Mouse (Mus musculus) embryonic fibroblast, embryonic 13.5 days (primary cell): Measurements from ENCODE around the gene Rhoa. TPM values are rescaled to one million over a fixed set of nuclear protein-coding genes. Genes with fewer than 3 reads are reported as not detected.

Experiments
- H3K27ac ChIP-seq: 2 replicates; pipeline ENCODE4 v1.5.1; 2012; ENCODE audit warnings: low read length, control low read depth, inconsistent platforms; ENCODE audit not compliant: insufficient read depth
- H3K4me1 ChIP-seq: 2 replicates; pipeline ENCODE4 v1.6.1; 2011; ENCODE audit warnings: low read length; ENCODE audit not compliant: control insufficient read depth, insufficient read depth
- H3K4me3 ChIP-seq: 2 replicates; pipeline ENCODE4 v1.5.1; 2011; ENCODE audit warnings: mild to moderate bottlenecking, control low read depth, low read length; ENCODE audit not compliant: insufficient read depth
- CTCF ChIP-seq: IDR thresholded peaks from 2 replicates; pipeline ENCODE4 v1.5.1; 2011; ENCODE audit warnings: mild to moderate bottlenecking, control low read depth, low read length, moderate library complexity, borderline replicate concordance; ENCODE audit not compliant: insufficient read depth
- POLR2A ChIP-seq: IDR thresholded peaks from 2 replicates; pipeline ENCODE4 v1.6.1; 2011; ENCODE audit warnings: low read depth, mild to moderate bottlenecking, control low read depth, low read length, moderate library complexity
- polyA plus RNA-seq: library from polyadenylated mRNA; stranded (reverse); fragments of >200 nt; gene quantifications from 2 replicates; pipeline ENCODE4 v1.2.4, GENCODE M21; 2011; ENCODE audit warnings: low read depth; ENCODE audit not compliant: missing spikeins, insufficient read length

The Rhoa gene
- polyA plus RNA-seq, 1 experiment, result 575 TPM

GRCm38 (mm10) chr9:108289347-108289746 is 16.6 kb upstream of the Rhoa start:
- H3K4me1 ChIP-seq, result peaks cover 3% of the 10 kb centered on the region
- no peak overlapping the region for H3K4me3 ChIP-seq
- no peak for TF ChIP-seq POLR2A
- no peak for TF ChIP-seq CTCF
- no peak overlapping the region for H3K27ac ChIP-seq

- TF ChIP-seq CTCF (no peak), POLR2A (peak; percentile 61; the same call in 1 of the 2 replicates)
- peak within 1 kb of the TSS; percentile 67 for H3K4me3 ChIP-seq
- peak within 1 kb of the TSS; percentile 63 for H3K27ac ChIP-seq
- H3K4me1 ChIP-seq, result peaks cover 3% of the 10 kb centered on the region
Observed at GRCm38 (mm10) chr9:108290016-108290750, 15.7 kb upstream of the Rhoa start, which contains the start of gene Nicn1. Gene Nicn1, plus strand, starts transcription at chr9:108290429.

GRCm38 (mm10) chr9:108290773-108291172 is 15.2 kb upstream of the Rhoa start:
- peak overlapping the region; percentile 67 for H3K4me3 ChIP-seq
- peaks cover 3% of the 10 kb centered on the region for H3K4me1 ChIP-seq
- H3K27ac ChIP-seq, result no peak overlapping the region
- 0 out of 2 replicates have a peak, but pooled peaks have one; percentile 11 for TF ChIP-seq POLR2A
- no peak for TF ChIP-seq CTCF

GRCm38 (mm10) chr9:108296453-108297355 is 9.2 kb upstream of the Rhoa start, which contains the start of gene Amt:
Gene Amt, plus strand, starts transcription at chr9:108296853.
- Histone ChIP-seq H3K27ac (no peak within 1 kb of the TSS), H3K4me1 (no peaks in the 10 kb centered on the region), H3K4me3 (no peak within 1 kb of the TSS)
- TF ChIP-seq POLR2A, result no peak
- no peak for TF ChIP-seq CTCF

- Histone ChIP-seq H3K27ac (no peak overlapping the region), H3K4me3 (no peak overlapping the region), H3K4me1 (no peaks in the 10 kb centered on the region)
- TF ChIP-seq POLR2A, result peak; percentile 40; the same call in 1 of the 2 replicates
- TF ChIP-seq CTCF, result no peak
Observed at GRCm38 (mm10) chr9:108301853-108302252, 4.1 kb upstream of the Rhoa start.

GRCm38 (mm10) chr9:108304716-108305115 is 1.2 kb upstream of the Rhoa start:
- Histone ChIP-seq H3K27ac (no peak overlapping the region), H3K4me1 (no peaks in the 10 kb centered on the region), H3K4me3 (peak overlapping the region; percentile 67)
- TF ChIP-seq POLR2A (no peak), CTCF (no peak)

GRCm38 (mm10) chr9:108305170-108305569 is 759 bp upstream of the Rhoa start:
- H3K4me1 ChIP-seq, result no peaks in the 10 kb centered on the region
- TF ChIP-seq CTCF (no peak), POLR2A (peak; percentile 58)

GRCm38 (mm10) chr9:108306571-108306980 is 647 bp downstream of the Rhoa start:
- Histone ChIP-seq H3K4me1 (peaks cover 2% of the 10 kb centered on the region), H3K27ac (peak overlapping the region; percentile 99), H3K4me3 (peak overlapping the region; percentile 78)
- TF ChIP-seq CTCF (no peak), POLR2A (peak; percentile 43; the same call in 1 of the 2 replicates)

More at GRCm38 (mm10) chr9:108305170-108305569, 759 bp upstream of the Rhoa start:
- Histone ChIP-seq H3K4me3 (peak overlapping the region; percentile 67), H3K27ac (peak overlapping the region; percentile 82)

GRCm38 (mm10) chr9:108307021-108307807 is 1.3 kb downstream of the Rhoa start:
- Histone ChIP-seq H3K4me3 (peak overlapping the region; percentile 78), H3K4me1 (peaks cover 5% of the 10 kb centered on the region), H3K27ac (peak overlapping the region; percentile 99)
- TF ChIP-seq POLR2A, result no peak
- no peak for TF ChIP-seq CTCF
